Mouse (Mus musculus): ENCODE measurements around the gene Gm28053. TPM values are rescaled to one million over a fixed set of nuclear protein-coding genes. Genes with fewer than 3 reads are reported as not detected.
A peak's percentile ranks its signal among the peaks of the same experiment; 100 is the strongest.

Gene Gm28053
- polyA plus RNA-seq, 1 experiment, result 0.43 TPM

DNA sequence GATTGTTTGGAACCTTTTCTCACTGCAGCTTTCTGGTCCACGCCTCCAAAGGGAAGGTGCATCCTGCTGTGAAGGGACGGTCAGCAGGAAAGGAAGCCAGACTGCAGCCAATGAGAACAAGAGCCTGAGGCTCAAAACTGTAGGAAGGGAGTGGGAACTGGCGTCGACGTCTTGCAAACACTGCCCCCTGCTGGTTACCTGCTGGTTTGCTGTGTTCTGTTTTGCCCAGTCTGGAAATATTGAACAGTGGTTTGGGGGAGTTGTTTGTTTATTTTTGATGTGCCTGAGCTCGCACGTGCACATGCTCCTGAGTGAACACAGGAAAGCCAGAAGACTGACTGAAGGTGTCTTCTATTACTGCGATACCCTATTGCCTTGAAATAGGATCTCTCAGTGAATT lies 53.6 kb downstream of the Gm28053 start:
- H3K27ac ChIP-seq (ENCODE audit: insufficient read depth, low read length), result peak overlapping the region; percentile 97
- WGBS, result 7% methylated on average over 8 of the region's 8 CpGs
- H3K4me1 ChIP-seq (ENCODE audit: control insufficient read depth, insufficient read depth, insufficient read length), result peaks cover 3% of the 10 kb centered on the region; the same call in 1 of the 2 replicates
- no peaks in the 10 kb centered on the region for H3K27me3 ChIP-seq (ENCODE audit: control insufficient read depth, insufficient read depth, low read length)
- H3K36me3 ChIP-seq (ENCODE audit: control insufficient read depth, insufficient read depth, low read length), result no peaks in the 10 kb centered on the region; the same call in 1 of the 2 replicates
- no peak overlapping the region for H3K4me3 ChIP-seq (ENCODE audit: extremely low read depth, insufficient read depth, insufficient read length)
- peak; percentile 60 to 81 for DNase-seq (ENCODE audit: low read depth in 1 of 2, low spot score in 2 of 2)
- no peak for TF ChIP-seq POLR2A (IDR thresholded peaks at IDR 0.05; ENCODE audit: low read depth, low read length)
- peak; percentile 89 for TF ChIP-seq CTCF (IDR thresholded peaks at IDR 0.05; ENCODE audit: extremely low read depth, insufficient read depth, insufficient read length, insufficient replicate concordance)

DNA sequence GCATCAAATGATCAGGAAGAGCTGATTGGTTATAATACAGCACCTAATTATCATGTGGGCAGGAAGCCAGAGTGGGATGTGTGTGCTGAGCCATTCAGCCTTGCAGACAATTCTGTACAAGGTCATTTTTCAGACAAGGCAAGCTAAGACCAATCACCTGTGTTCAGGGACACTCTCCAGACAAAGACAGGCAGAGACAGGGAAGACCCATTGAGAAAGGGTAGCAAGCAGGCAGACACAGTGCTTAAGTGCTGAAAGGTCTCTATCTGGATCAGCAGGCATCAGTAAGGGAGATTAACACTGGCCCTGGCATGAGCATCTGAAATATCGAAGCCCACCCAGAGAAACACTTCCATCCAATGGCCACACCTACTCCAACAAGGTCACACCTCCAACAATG lies 66.0 kb downstream of the Gm28053 start:
- no peak for DNase-seq (ENCODE audit: low read depth in 1 of 2, low spot score in 2 of 2)
- no peak overlapping the region for H3K4me3 ChIP-seq (ENCODE audit: extremely low read depth, insufficient read depth, insufficient read length)
- no peaks in the 10 kb centered on the region for H3K4me1 ChIP-seq (ENCODE audit: control insufficient read depth, insufficient read depth, insufficient read length)
- H3K27me3 ChIP-seq (ENCODE audit: control insufficient read depth, insufficient read depth, low read length), result no peaks in the 10 kb centered on the region
- no peaks in the 10 kb centered on the region for H3K36me3 ChIP-seq (ENCODE audit: control insufficient read depth, insufficient read depth, low read length)
- TF ChIP-seq CTCF (IDR thresholded peaks at IDR 0.05; ENCODE audit: extremely low read depth, insufficient read depth, insufficient read length, insufficient replicate concordance) (no peak), POLR2A (IDR thresholded peaks at IDR 0.05; ENCODE audit: low read depth, low read length) (no peak)
- no peak overlapping the region for H3K27ac ChIP-seq (ENCODE audit: insufficient read depth, low read length)
- WGBS, result 96% methylated on average over 1 of the region's 1 CpGs

DNA sequence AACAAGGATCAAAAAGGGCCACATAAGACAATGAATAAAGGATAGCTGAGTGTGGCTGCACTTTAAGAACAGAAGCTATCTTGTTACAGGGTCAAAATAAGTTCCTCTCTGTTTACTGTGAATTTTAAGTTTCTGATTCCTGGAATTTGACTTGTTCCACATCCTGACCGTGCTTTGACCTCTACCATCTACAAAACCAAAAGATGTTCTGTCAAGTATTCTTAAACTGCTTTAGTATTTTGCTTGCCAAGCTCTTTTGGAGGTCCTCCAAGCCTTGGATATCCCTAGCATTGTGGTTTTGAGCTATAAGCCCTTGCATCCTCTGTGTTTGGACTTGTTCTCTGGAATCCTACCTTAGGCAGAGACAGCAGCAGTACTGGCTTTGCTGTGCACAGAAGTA lies 66.8 kb downstream of the Gm28053 start:
- 24% methylated on average over 1 of the region's 1 CpGs for WGBS
- Histone ChIP-seq H3K27me3 (ENCODE audit: control insufficient read depth, insufficient read depth, low read length) (no peaks in the 10 kb centered on the region), H3K4me3 (ENCODE audit: extremely low read depth, insufficient read depth, insufficient read length) (no peak overlapping the region), H3K4me1 (ENCODE audit: control insufficient read depth, insufficient read depth, insufficient read length) (no peaks in the 10 kb centered on the region), H3K27ac (ENCODE audit: insufficient read depth, low read length) (no peak overlapping the region), H3K36me3 (ENCODE audit: control insufficient read depth, insufficient read depth, low read length) (no peaks in the 10 kb centered on the region)
- no peak for TF ChIP-seq CTCF (IDR thresholded peaks at IDR 0.05; ENCODE audit: extremely low read depth, insufficient read depth, insufficient read length, insufficient replicate concordance)
- no peak for TF ChIP-seq POLR2A (IDR thresholded peaks at IDR 0.05; ENCODE audit: low read depth, low read length)
- no peak for DNase-seq (ENCODE audit: low read depth in 1 of 2, low spot score in 2 of 2)

DNA sequence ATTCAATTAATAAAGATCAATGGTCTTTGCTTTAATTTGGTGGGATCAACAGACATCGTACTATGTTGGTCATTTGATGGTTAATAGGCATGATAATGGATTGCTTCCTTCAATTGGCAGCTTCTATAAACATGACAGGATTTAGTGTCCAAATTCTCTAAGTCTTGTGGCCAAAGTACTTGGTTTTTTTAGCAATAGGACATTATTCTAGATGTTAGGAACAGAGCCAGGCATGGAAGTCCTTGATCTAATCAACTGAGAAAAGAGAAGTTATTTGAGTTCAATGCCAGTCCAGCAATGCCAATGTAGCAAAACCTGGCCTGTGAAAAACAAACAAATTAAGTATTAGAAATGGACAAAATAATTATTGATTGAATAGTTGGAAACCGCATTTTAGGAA lies 67.2 kb downstream of the Gm28053 start:
- H3K36me3 ChIP-seq (ENCODE audit: control insufficient read depth, insufficient read depth, low read length), result no peaks in the 10 kb centered on the region
- no peaks in the 10 kb centered on the region for H3K4me1 ChIP-seq (ENCODE audit: control insufficient read depth, insufficient read depth, insufficient read length)
- no peak overlapping the region for H3K27ac ChIP-seq (ENCODE audit: insufficient read depth, low read length)
- no peaks in the 10 kb centered on the region for H3K27me3 ChIP-seq (ENCODE audit: control insufficient read depth, insufficient read depth, low read length)
- no peak for TF ChIP-seq CTCF (IDR thresholded peaks at IDR 0.05; ENCODE audit: extremely low read depth, insufficient read depth, insufficient read length, insufficient replicate concordance)
- TF ChIP-seq POLR2A (IDR thresholded peaks at IDR 0.05; ENCODE audit: low read depth, low read length), result no peak
- WGBS, result 85% methylated on average over 2 of the region's 2 CpGs
- no peak overlapping the region for H3K4me3 ChIP-seq (ENCODE audit: extremely low read depth, insufficient read depth, insufficient read length)
- no peak for DNase-seq (ENCODE audit: low read depth in 1 of 2, low spot score in 2 of 2)

DNA sequence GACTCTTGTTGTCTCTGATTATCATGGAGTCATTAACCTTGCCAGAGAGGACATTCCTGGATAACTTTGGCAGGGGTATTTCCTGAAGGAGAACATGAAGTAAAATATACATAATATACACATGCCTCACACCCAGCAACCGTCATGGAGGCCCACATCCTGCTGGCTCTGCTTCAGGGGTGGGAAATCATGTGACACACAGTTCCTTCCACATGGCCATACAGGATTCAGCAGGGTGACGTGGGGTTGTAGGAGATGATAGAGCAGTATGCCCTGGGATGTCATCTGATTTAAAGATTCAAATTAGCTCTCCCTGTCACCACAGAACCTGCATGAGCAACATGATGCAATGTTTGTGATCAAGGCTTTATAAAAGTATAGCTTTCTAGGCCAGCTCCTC lies 69.5 kb downstream of the Gm28053 start:
- 60% methylated on average over 2 of the region's 2 CpGs for WGBS

DNA sequence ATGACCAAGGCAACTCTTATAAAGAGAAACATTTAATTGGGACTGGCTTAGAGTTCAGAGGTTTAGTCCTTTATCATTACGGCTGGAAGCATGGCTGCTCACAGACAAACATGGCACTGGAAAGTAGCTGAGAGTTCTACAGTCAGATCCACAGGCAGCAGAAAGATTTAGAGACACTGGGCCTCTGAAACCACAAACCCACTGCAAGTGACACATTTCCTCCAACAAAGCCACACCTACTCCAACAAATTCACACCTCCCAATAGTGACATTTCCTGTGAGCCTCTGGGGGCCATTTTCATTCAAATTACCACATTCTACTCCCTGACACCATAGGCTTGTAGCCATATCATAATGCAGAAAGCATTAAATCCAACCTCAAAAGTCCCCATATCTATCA lies 83.5 kb downstream of the Gm28053 start:
- Histone ChIP-seq H3K27me3 (ENCODE audit: control insufficient read depth, insufficient read depth, low read length) (no peaks in the 10 kb centered on the region), H3K4me1 (ENCODE audit: control insufficient read depth, insufficient read depth, insufficient read length) (no peaks in the 10 kb centered on the region), H3K36me3 (ENCODE audit: control insufficient read depth, insufficient read depth, low read length) (no peaks in the 10 kb centered on the region), H3K4me3 (ENCODE audit: extremely low read depth, insufficient read depth, insufficient read length) (no peak overlapping the region), H3K27ac (ENCODE audit: insufficient read depth, low read length) (no peak overlapping the region)
- DNase-seq (ENCODE audit: low read depth in 1 of 2, low spot score in 2 of 2), result peak in 1 of 2 experiments; percentile 69
- TF ChIP-seq CTCF (IDR thresholded peaks at IDR 0.05; ENCODE audit: extremely low read depth, insufficient read depth, insufficient read length, insufficient replicate concordance) (no peak), POLR2A (IDR thresholded peaks at IDR 0.05; ENCODE audit: low read depth, low read length) (no peak)
- WGBS, result 22% methylated on average over 1 of the region's 1 CpGs

More for the DNA sequence above, 69.5 kb downstream of the Gm28053 start:
- no peaks in the 10 kb centered on the region for H3K27me3 ChIP-seq (ENCODE audit: control insufficient read depth, insufficient read depth, low read length)
- DNase-seq (ENCODE audit: low read depth in 1 of 2, low spot score in 2 of 2), result no peak
- no peaks in the 10 kb centered on the region for H3K36me3 ChIP-seq (ENCODE audit: control insufficient read depth, insufficient read depth, low read length)
- no peak overlapping the region for H3K27ac ChIP-seq (ENCODE audit: insufficient read depth, low read length)
- no peak overlapping the region for H3K4me3 ChIP-seq (ENCODE audit: extremely low read depth, insufficient read depth, insufficient read length)
- TF ChIP-seq CTCF (IDR thresholded peaks at IDR 0.05; ENCODE audit: extremely low read depth, insufficient read depth, insufficient read length, insufficient replicate concordance) (no peak), POLR2A (IDR thresholded peaks at IDR 0.05; ENCODE audit: low read depth, low read length) (no peak)
- no peaks in the 10 kb centered on the region for H3K4me1 ChIP-seq (ENCODE audit: control insufficient read depth, insufficient read depth, insufficient read length)

Other genes starting within 250 kb of the Gm28053 start
- gene Atp6v0e2, start 181.0 kb upstream of the Gm28053 start, polyA plus RNA-seq (2012; rRNA removed), result 1.7 and 1.8 TPM in 2 replicates
- 22.9 and 38.8 TPM in 2 replicates for gene Lrrc61, start 163.8 kb upstream of the Gm28053 start, polyA plus RNA-seq (2012; rRNA removed)
- gene Rarres2, start 145.8 kb upstream of the Gm28053 start, polyA plus RNA-seq (2012; rRNA removed), result 44.3 and 45.5 TPM in 2 replicates
- not detected in 2 replicates for gene Gm45021, start 129.0 kb upstream of the Gm28053 start, polyA plus RNA-seq (2012; rRNA removed)
- 12.4 and 15.8 TPM in 2 replicates for gene Repin1, start 124.7 kb upstream of the Gm28053 start, polyA plus RNA-seq (2012; rRNA removed)
- not detected in 2 replicates for gene Gm44965, start 124.7 kb upstream of the Gm28053 start, polyA plus RNA-seq (2012; rRNA removed)
- gene Zfp775, start 116.5 kb upstream of the Gm28053 start, polyA plus RNA-seq (2012; rRNA removed), result 3.6 and 5.3 TPM in 2 replicates
- gene AI854703, start 91.8 kb upstream of the Gm28053 start, polyA plus RNA-seq (2012; rRNA removed), result 0.70 and 0.77 TPM in 2 replicates
- 20.1 and 22.2 TPM in 2 replicates for gene Gimap8, start 71.4 kb upstream of the Gm28053 start, polyA plus RNA-seq (2012; rRNA removed)
- 9.9 and 10.4 TPM in 2 replicates for gene Gimap9, start 42.5 kb upstream of the Gm28053 start, polyA plus RNA-seq (2012; rRNA removed)
- gene Gimap4, start 34.1 kb upstream of the Gm28053 start, polyA plus RNA-seq (2012; rRNA removed), result 66.3 and 73.5 TPM in 2 replicates
- gene Gimap6, start 10.4 kb upstream of the Gm28053 start, polyA plus RNA-seq (2012; rRNA removed), result 50.8 and 54.3 TPM in 2 replicates
- 9.5 and 11.6 TPM in 2 replicates for gene Gimap7, start within 50 bp of the Gm28053 start, polyA plus RNA-seq (2012; rRNA removed)
- gene Gimap1, start 20.4 kb downstream of the Gm28053 start, polyA plus RNA-seq (2012; rRNA removed), result 94.4 and 103 TPM in 2 replicates
- gene Gimap5, start 27.6 kb downstream of the Gm28053 start, polyA plus RNA-seq (2012; rRNA removed), result 74.0 and 90.0 TPM in 2 replicates
- 140 and 150 TPM in 2 replicates for gene Gimap3, start 52.2 kb downstream of the Gm28053 start, polyA plus RNA-seq (2012; rRNA removed)
- gene Tmem176a, start 122.3 kb downstream of the Gm28053 start, polyA plus RNA-seq (2012; rRNA removed), result 95.2 and 105 TPM in 2 replicates
- gene Tmem176b, start 122.9 kb downstream of the Gm28053 start, polyA plus RNA-seq (2012; rRNA removed), result 199 TPM in 2 replicates
- 0.77 and 1.1 TPM in 2 replicates for gene Aoc1, start 154.3 kb downstream of the Gm28053 start, polyA plus RNA-seq (2012; rRNA removed)
- not detected in 2 replicates for gene 1600015I10Rik, start 211.3 kb downstream of the Gm28053 start, polyA plus RNA-seq (2012; rRNA removed)